Mouse (Mus musculus) midbrain, embryonic 11.5 days (tissue): ENCODE results near the gene Mapt. TPM values are rescaled to one million over a fixed set of nuclear protein-coding genes. Genes with fewer than 3 reads are reported as not detected.
"Not testable (repeated sequence)": the region's sequence is repeated elsewhere in the genome, so short reads cannot be mapped to it uniquely, and the experiment has no call there.

ENCODE experiments used
- ATAC-seq: fragments of 200-750 bp; cut with Nextera tagmentation; 2 replicates; pipeline ENCODE4 v1.8.0; 2017; ENCODE audit warnings: moderate TSS enrichment, moderate library complexity; ENCODE audit not compliant: low FRiP score
- DNase-seq: peaks from one replicate; pipeline ENCODE4 v3.0.0; 2015; ENCODE audit warnings: low spot score; ENCODE audit errors: missing footprints
- H3K27ac ChIP-seq: fragments of 300-500 bp; sonication (generic); 2 replicates; pipeline ENCODE4 v1.5.1; 2014; ENCODE audit warnings: low read depth, low read length
- H3K27me3 ChIP-seq: fragments of 300-500 bp; sonication (generic); 2 replicates; pipeline ENCODE4 v1.6.1; 2014; ENCODE audit warnings: mild to moderate bottlenecking, low read length, moderate library complexity, mixed read lengths; ENCODE audit not compliant: control insufficient read depth, insufficient read depth
- H3K36me3 ChIP-seq: fragments of 300-500 bp; sonication (generic); 2 replicates; pipeline ENCODE4 v1.6.1; 2014; ENCODE audit warnings: mild to moderate bottlenecking, low read length, moderate library complexity, mixed read lengths; ENCODE audit not compliant: control insufficient read depth, insufficient read depth
- H3K4me1 ChIP-seq: fragments of 300-500 bp; sonication (generic); 2 replicates; pipeline ENCODE4 v1.6.1; 2014; ENCODE audit warnings: low read length; ENCODE audit not compliant: control insufficient read depth, insufficient read depth
- H3K4me2 ChIP-seq: fragments of 300-500 bp; sonication (generic); 2 replicates; pipeline ENCODE4 v1.6.1; 2014; ENCODE audit warnings: mild to moderate bottlenecking, moderate library complexity
- H3K4me3 ChIP-seq: fragments of 300-500 bp; sonication (generic); 2 replicates; pipeline ENCODE4 v1.5.1; 2014; ENCODE audit warnings: low read depth, low read length
- H3K9ac ChIP-seq: fragments of 300-500 bp; sonication (generic); 2 replicates; pipeline ENCODE4 v1.6.1; 2014; ENCODE audit warnings: low read length
- H3K9me3 ChIP-seq: fragments of 300-500 bp; sonication (generic); 2 replicates; pipeline ENCODE4 v1.6.1; 2016; ENCODE audit warnings: low read length; ENCODE audit not compliant: control insufficient read depth
- WGBS: fragments of 180-500 bp; shearing (Covaris S2); extraction: QIAGEN DNeasy Blood & Tissue Kit; methylation state at CpG from one replicate; pipeline ENCODE4 v1.1.7; 2014; 5-methylcytosine and 5-hydroxymethylcytosine counted together
- polyA plus RNA-seq: library from polyadenylated mRNA; unstranded; fragments of >200 nt; fragmentation: Nextera tagmentation; extraction: Ambion mirVana; gene quantifications from 2 replicates; pipeline ENCODE4 v1.2.1, GENCODE M21; 2014

The Mapt gene
- polyA plus RNA-seq, 1 experiment from 2014 or later, result 71.6 TPM

DNA sequence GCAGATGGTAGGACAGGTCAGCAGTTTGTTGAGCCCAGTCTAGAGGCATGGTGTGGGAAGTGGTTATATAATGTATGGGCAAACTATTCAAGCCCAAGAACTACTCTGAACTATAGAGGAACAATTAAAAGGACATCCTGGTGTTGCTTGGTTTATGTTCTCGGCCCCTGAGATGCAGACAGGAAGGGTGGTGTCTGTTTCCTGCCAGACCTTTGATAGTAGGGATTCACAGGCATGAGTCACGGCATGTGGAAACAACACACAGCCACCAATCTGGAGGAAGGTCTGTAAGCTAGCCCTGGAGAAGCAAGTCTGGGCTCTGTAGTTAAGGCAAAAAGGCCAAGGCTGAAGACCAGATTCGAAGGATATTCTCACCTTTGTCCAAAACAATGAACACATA is 27.9 kb upstream of the Mapt start:
- no peaks in the 10 kb centered on the region for H3K27me3 ChIP-seq
- ATAC-seq, result no peak
- no peaks in the 10 kb centered on the region for H3K36me3 ChIP-seq
- H3K4me1 ChIP-seq, result no peaks in the 10 kb centered on the region
- WGBS, result 85% methylated on average over 3 of the region's 3 CpGs
- no peak overlapping the region for H3K9ac ChIP-seq
- H3K9me3 ChIP-seq, result no peaks in the 10 kb centered on the region
- no peak overlapping the region for H3K4me3 ChIP-seq
- no peak overlapping the region for H3K27ac ChIP-seq
- no peak overlapping the region for H3K4me2 ChIP-seq
- DNase-seq, result no peak

DNA sequence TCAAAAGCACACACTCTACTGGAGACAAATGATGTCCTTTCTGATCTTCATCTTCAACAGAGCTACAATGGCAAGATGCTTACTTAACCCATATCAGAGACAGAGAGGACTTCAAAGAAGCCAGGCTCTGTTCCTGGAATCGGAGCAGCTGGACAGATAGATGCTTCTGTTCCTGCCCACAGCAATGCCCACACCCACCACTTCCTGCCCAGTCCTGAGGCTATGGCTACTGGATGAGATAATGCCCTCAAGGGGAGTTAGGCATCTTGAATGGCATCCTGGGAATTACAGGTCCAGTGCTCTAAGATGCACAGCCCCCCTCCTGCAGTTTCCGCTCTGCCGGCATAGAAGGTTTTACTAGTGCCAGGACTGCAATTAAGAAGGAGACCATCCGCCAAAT is 24.6 kb upstream of the Mapt start:
- Histone ChIP-seq H3K27ac (no peak overlapping the region), H3K9ac (no peak overlapping the region), H3K9me3 (no peaks in the 10 kb centered on the region), H3K4me2 (no peak overlapping the region), H3K4me1 (no peaks in the 10 kb centered on the region), H3K4me3 (no peak overlapping the region), H3K27me3 (no peaks in the 10 kb centered on the region), H3K36me3 (no peaks in the 10 kb centered on the region)
- ATAC-seq, result no peak
- WGBS, result 88% methylated on average over 4 of the region's 4 CpGs
- no peak for DNase-seq

DNA sequence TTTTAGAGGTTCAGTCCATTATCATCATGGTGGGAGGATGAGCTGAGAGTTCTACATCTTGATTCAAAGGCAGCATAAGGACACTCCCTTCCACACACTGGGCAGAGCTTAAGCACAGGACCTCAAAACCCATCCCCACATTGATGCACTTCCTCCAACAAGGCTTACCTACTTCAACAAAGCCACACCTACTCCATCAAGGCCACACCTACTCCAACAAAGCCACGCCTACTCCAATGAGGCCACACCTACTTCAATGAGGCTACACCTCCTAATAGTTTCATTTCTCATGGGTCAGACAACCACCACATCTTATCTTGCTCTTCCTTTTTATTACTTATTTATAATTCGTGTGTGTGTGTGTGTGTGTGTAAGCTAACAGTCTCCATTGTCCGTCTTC is 22.1 kb upstream of the Mapt start:
- DNase-seq (no peak), ATAC-seq (no peak)
- Histone ChIP-seq H3K27me3 (no peaks in the 10 kb centered on the region), H3K27ac (no peak overlapping the region), H3K9ac (no peak overlapping the region), H3K36me3 (no peaks in the 10 kb centered on the region), H3K4me2 (no peak overlapping the region), H3K4me3 (no peak overlapping the region), H3K9me3 (no peaks in the 10 kb centered on the region), H3K4me1 (no peaks in the 10 kb centered on the region)
- 75% methylated on average over 3 of the region's 3 CpGs for WGBS

DNA sequence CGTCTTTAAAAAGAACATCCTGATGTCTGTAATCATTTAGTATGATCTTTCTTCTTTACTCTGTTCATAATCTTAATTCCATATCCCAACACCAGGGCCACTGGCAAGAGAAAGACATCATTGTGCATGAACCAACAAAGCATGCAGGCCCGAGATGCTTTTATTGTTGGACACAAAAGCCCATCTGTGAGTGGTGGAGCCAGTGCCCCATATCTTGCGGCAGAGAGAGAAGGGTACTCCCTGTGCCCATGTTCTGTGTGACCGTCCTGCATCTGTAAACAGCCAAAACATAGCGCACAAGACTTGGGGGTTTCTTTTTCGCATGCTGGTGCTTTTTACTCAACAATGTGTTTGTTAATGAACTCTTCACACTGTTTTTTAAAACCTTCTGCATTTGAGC is 19.9 kb upstream of the Mapt start:
- no peaks in the 10 kb centered on the region for H3K36me3 ChIP-seq
- no peaks in the 10 kb centered on the region for H3K4me1 ChIP-seq
- H3K9me3 ChIP-seq, result no peaks in the 10 kb centered on the region
- no peaks in the 10 kb centered on the region for H3K27me3 ChIP-seq
- H3K4me2 ChIP-seq, result no peak overlapping the region
- ATAC-seq (no peak), DNase-seq (peak; percentile 59)
- H3K27ac ChIP-seq, result no peak overlapping the region
- 87% methylated on average over 6 of the region's 6 CpGs for WGBS
- no peak overlapping the region for H3K9ac ChIP-seq
- H3K4me3 ChIP-seq, result no peak overlapping the region

DNA sequence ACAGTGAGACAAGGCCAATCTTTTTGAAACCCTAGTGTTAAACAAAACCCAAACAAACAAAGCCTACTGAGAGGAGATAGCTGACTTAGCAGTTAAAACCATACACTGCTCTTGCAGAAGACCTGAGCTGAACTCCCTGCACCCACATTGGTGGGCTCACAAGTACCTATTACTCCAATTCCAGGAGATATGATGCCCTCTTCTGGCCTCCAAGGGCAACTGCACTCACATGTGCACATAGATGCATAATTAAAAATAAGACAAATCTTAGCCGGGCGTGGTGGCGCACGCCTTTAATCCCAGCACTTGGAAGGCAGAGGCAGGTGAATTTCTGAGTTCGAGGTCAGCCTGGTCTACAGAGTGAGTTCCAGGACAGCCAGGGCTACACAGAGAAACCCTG is 17.1 kb upstream of the Mapt start:
- H3K27ac ChIP-seq, H3K4me2 ChIP-seq, H3K4me3 ChIP-seq, ATAC-seq, H3K9me3 ChIP-seq, H3K9ac ChIP-seq, H3K36me3 ChIP-seq, DNase-seq, H3K27me3 ChIP-seq, H3K4me1 ChIP-seq: not testable (repeated sequence)
- 97% methylated on average over 5 of the region's 5 CpGs for WGBS

DNA sequence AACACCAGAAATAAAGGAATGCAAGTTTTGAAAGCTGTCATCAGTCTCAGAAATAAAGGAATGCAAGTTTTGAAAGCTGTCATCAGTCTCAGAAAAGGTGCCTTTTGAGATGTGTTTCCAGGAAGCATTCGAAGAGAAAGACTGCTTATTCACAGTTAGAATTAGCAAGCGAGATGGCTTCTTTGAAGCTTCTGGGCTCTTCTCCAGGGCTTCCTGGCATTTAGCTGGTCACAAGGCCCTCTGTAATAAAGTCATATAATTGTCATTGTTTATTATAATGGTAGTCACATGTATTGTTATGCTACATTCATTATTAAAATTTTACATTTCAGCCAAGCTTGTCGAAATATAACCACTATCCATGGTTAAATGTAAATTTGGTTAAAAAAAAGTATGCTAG is 13.1 kb upstream of the Mapt start:
- H3K36me3 ChIP-seq, result no peaks in the 10 kb centered on the region
- ATAC-seq (no peak), DNase-seq (peak; percentile 28)
- no peaks in the 10 kb centered on the region for H3K27me3 ChIP-seq
- H3K4me1 ChIP-seq, result no peaks in the 10 kb centered on the region
- 86% methylated on average over 3 of the region's 3 CpGs for WGBS
- no peak overlapping the region for H3K9ac ChIP-seq
- H3K9me3 ChIP-seq, result no peaks in the 10 kb centered on the region
- no peak overlapping the region for H3K27ac ChIP-seq
- no peak overlapping the region for H3K4me3 ChIP-seq
- no peak overlapping the region for H3K4me2 ChIP-seq

DNA sequence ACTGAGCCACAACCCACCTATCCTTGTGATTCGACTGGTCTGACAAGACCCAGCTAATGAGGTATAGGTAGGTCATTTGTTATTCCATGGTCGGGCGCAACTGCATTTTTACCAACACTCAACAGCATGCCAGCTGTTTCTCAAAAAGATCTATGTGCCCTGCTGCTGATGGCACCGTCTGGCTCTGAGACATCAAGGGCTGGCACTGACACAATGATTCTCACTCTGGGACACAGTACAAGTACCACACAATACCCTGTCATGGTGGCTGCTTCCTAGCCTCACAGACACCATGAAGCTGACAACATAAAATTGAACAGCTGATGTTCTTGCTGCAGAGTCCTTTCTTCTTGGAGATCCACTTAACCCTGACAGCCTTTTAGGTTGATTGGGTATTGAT is 10.9 kb upstream of the Mapt start:
- no peak for ATAC-seq
- H3K4me1 ChIP-seq, result no peaks in the 10 kb centered on the region
- WGBS, result 88% methylated on average over 4 of the region's 4 CpGs

DNA sequence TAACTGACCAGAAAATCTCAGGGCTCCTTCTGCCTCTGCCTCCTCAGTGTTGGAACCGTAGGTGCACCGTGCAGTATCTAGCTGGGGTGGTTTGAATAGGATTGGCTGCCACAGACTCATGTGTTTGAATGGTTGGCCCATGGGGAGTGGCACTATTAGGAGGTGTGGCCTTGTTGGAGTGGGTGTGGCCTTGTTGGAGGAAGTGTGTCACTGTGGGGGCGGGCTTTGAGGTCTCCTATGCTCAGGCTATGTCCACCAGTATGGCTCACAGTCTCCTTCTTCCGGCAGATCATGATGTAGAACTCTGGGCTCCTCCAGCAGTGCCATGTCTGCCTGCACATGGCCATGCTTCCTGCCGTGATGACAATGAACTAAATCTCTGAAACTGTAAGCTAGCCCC is 9.4 kb upstream of the Mapt start:
- H3K4me2 ChIP-seq, result no peak overlapping the region
- no peaks in the 10 kb centered on the region for H3K9me3 ChIP-seq
- no peaks in the 10 kb centered on the region for H3K36me3 ChIP-seq
- WGBS, result 80% methylated on average over 5 of the region's 5 CpGs
- ATAC-seq (no peak), DNase-seq (no peak)
- H3K27me3 ChIP-seq, result no peaks in the 10 kb centered on the region
- no peak overlapping the region for H3K9ac ChIP-seq
- no peak overlapping the region for H3K4me3 ChIP-seq
- H3K4me1 ChIP-seq, result no peaks in the 10 kb centered on the region
- H3K27ac ChIP-seq, result no peak overlapping the region

More for the DNA sequence above, 10.9 kb upstream of the Mapt start:
- no peak overlapping the region for H3K27ac ChIP-seq
- H3K9me3 ChIP-seq, result no peaks in the 10 kb centered on the region
- H3K36me3 ChIP-seq, result no peaks in the 10 kb centered on the region
- H3K27me3 ChIP-seq, result no peaks in the 10 kb centered on the region
- no peak for DNase-seq
- no peak overlapping the region for H3K4me2 ChIP-seq
- no peak overlapping the region for H3K4me3 ChIP-seq
- no peak overlapping the region for H3K9ac ChIP-seq

DNA sequence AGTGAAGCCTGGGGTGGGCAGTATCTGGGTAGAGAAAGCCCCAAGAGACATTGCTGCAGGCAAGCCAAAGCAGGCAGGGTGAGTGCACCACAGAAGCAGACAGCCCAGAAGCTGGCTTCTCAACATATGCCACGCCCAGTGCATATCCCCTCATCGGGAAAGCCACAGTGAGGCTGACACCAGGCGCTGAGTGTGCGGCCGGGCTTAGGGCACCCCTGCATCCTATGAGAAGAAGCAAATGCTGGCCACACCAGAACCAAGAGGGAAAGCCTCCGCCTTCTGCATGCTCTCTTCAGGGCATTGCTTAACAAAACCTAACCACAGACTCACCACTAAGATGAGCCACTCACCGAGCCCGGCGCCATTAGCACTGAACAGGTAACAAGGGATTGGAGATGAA is 7.9 kb upstream of the Mapt start:
- Histone ChIP-seq H3K9ac (no peak overlapping the region), H3K27ac (no peak overlapping the region), H3K4me3 (no peak overlapping the region), H3K27me3 (no peaks in the 10 kb centered on the region), H3K4me1 (no peaks in the 10 kb centered on the region), H3K36me3 (no peaks in the 10 kb centered on the region), H3K4me2 (no peak overlapping the region), H3K9me3 (no peaks in the 10 kb centered on the region)
- ATAC-seq (no peak), DNase-seq (no peak)
- WGBS, result 83% methylated on average over 9 of the region's 9 CpGs

DNA sequence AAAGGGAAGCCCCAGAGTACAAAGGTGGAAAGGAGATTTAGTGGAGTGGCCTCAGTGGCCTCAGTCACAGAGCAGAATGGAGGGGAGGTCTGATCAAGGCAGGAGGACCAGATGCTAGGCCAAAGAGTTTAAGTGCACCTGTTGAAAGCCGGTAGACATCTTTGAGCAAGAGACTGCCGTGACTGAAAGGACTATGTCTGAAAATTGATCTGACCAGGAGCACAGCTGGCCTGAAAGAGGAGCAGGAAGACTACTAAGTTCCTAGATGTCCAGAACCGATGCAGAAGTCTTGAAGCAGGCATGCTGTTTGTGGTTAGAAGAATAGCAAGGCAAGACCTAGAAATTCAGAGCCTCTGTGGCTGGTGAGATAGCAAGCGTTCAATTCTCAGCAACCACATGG is 1.8 kb upstream of the Mapt start:
- DNase-seq (peak; percentile 75), ATAC-seq (no peak)
- no peak overlapping the region for H3K4me3 ChIP-seq
- WGBS, result 78% methylated on average over 4 of the region's 4 CpGs
- peaks cover 29% of the 10 kb centered on the region for H3K27me3 ChIP-seq
- no peak overlapping the region for H3K4me2 ChIP-seq
- no peaks in the 10 kb centered on the region for H3K9me3 ChIP-seq
- no peaks in the 10 kb centered on the region for H3K36me3 ChIP-seq
- no peak overlapping the region for H3K9ac ChIP-seq
- no peak overlapping the region for H3K27ac ChIP-seq
- peaks cover 22% of the 10 kb centered on the region for H3K4me1 ChIP-seq
